Comparison of ENCODE assay signal across 33 mouse cellular contexts in the genomic region with DNA sequence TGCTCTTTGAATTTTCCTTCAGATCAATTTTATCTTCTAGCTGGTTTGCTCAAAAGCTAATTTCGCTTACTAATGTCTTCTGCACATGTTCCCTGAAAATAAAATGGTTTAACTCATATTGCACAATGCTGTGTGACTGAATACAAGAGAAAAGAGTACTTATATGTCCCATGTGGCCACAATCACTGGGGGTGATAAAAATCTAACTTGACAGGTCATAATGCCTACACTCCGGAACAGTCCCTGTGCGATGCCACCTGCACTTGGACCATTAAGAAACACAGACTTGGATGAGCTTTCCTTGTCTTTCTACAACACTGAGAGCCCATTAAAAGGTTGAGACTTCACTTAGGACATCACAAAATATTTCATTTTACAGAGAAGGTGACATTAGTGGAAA.
"Had no signal": no experiment of that assay in that cellular context is flagged by ENCODE, and none has a peak within 500 bp of the region (broad histone marks: within the 10 kb centered on the region; RNA-seq: fewer than 3 reads in every experiment).

No protein-coding gene starts in this region.

- ATAC-seq: hindbrain, embryonic 16.5 days; hindbrain, postnatal 0 days; inflammation-experienced regulatory T-cells, adult 6 months; intestine, embryonic 15.5 days; intestine, embryonic 16.5 days; intestine, postnatal 0 days had no signal

- H3K9me3 ChIP-seq: heart, embryonic 10.5 days; heart, embryonic 12.5 days; heart, embryonic 13.5 days; heart, embryonic 15.5 days; hindbrain, embryonic 10.5 days; hindbrain, embryonic 12.5 days; hindbrain, embryonic 13.5 days; hindbrain, embryonic 15.5 days; intestine, embryonic 15.5 days had no signal

- H3K4me1 ChIP-seq: heart, embryonic 10.5 days; heart, embryonic 12.5 days; heart, embryonic 13.5 days; heart, embryonic 15.5 days; hindbrain, embryonic 10.5 days; hindbrain, embryonic 12.5 days; hindbrain, embryonic 13.5 days; hindbrain, embryonic 15.5 days; intestine, embryonic 15.5 days had no signal

- H3K36me3 ChIP-seq: heart, embryonic 10.5 days; heart, embryonic 12.5 days; heart, embryonic 13.5 days; heart, embryonic 15.5 days; hindbrain, embryonic 10.5 days; hindbrain, embryonic 12.5 days; hindbrain, embryonic 13.5 days; hindbrain, embryonic 15.5 days; intestine, embryonic 15.5 days had no signal

- H3K27ac ChIP-seq: heart, embryonic 10.5 days; heart, embryonic 13.5 days; heart, embryonic 15.5 days; hindbrain, embryonic 10.5 days; hindbrain, embryonic 12.5 days; hindbrain, embryonic 13.5 days; hindbrain, embryonic 14.5 days; hindbrain, embryonic 15.5 days; hindbrain, postnatal 0 days; intestine, embryonic 15.5 days; kidney, postnatal 0 days; layer of hippocampus, adult 2 months had no signal

- DNase-seq: heart, postnatal 10 days; heart, postnatal 14 days; heart, postnatal 4 days; kidney, adult 11 months; kidney, adult 18-20 months; kidney, adult 2 months; kidney, adult 8-10 months; kidney, adult 9 months; kidney, postnatal 10 days; kidney, postnatal 14 days; kidney, postnatal 25 days; kidney, postnatal 36 days; kidney, postnatal 4 days; layer of hippocampus, adult 9-11 months; layer of hippocampus, postnatal 36 days had no signal

- H3K9ac ChIP-seq: heart, embryonic 12.5 days; heart, embryonic 13.5 days; heart, embryonic 15.5 days; hindbrain, embryonic 12.5 days; hindbrain, embryonic 13.5 days; hindbrain, embryonic 14.5 days; hindbrain, embryonic 15.5 days; intestine, embryonic 15.5 days had no signal

- H3K27me3 ChIP-seq: heart, embryonic 12.5 days; heart, embryonic 13.5 days; heart, embryonic 15.5 days; hindbrain, embryonic 12.5 days; hindbrain, embryonic 13.5 days; hindbrain, embryonic 15.5 days; intestine, embryonic 15.5 days had no signal

- H3K4me2 ChIP-seq: heart, embryonic 11.5 days; heart, embryonic 12.5 days; heart, embryonic 13.5 days; heart, embryonic 15.5 days; hindbrain, embryonic 12.5 days; hindbrain, embryonic 13.5 days; hindbrain, embryonic 14.5 days; hindbrain, embryonic 15.5 days; intestine, embryonic 15.5 days had no signal

- H3K4me3 ChIP-seq: heart, embryonic 10.5 days; heart, embryonic 12.5 days; heart, embryonic 13.5 days; heart, embryonic 15.5 days; hindbrain, embryonic 10.5 days; hindbrain, embryonic 12.5 days; hindbrain, embryonic 13.5 days; hindbrain, embryonic 15.5 days; intestine, embryonic 15.5 days; layer of hippocampus, adult 2 months had no signal
